Mouse (Mus musculus) MEL (cell line): ENCODE measurements at regions not wholly inside any gene's neighbourhood (a gene's known extent, or its start where the extent isn't known, plus 50 kb on each side); places are given as distances from the start of the nearest gene placed in this dataset.

ENCODE experiments used
- DNase-seq: peaks from one replicate; pipeline ENCODE4 v3.0.0; 2011; ENCODE audit warnings: low read depth, low spot score
- H3K27ac ChIP-seq: 2 replicates; pipeline ENCODE4 v1.5.1; 2012; ENCODE audit warnings: low read depth, mild to moderate bottlenecking, control low read depth, low read length, moderate library complexity; ENCODE audit not compliant: control insufficient read depth
- H3K27me3 ChIP-seq, 2 experiments: fragments of 150-350 bp in 1 of 2; sonication (generic) in 1 of 2; 2 replicates each; pipeline ENCODE4 v1.6.1; 2012; ENCODE audit warnings: low read length in 2 of 2, mild to moderate bottlenecking in 2 of 2, improper control_type of control experiment in 1 of 2, moderate library complexity in 1 of 2; ENCODE audit not compliant: insufficient read depth in 2 of 2, control insufficient read depth in 1 of 2
- H3K36me3 ChIP-seq, 2 experiments: 2 replicates each; pipeline ENCODE4 v1.6.1; 2012 to 2014; ENCODE audit warnings: low read length in 2 of 2, improper control_type of control experiment in 1 of 2, inconsistent platforms in 1 of 2, mild to moderate bottlenecking in 1 of 2; ENCODE audit not compliant: insufficient read depth in 2 of 2, control insufficient read depth in 1 of 2
- H3K4me1 ChIP-seq, 2 experiments: fragments of 150-350 bp in 1 of 2; sonication (generic) in 1 of 2; 2 replicates each; pipeline ENCODE4 v1.6.1; 2012; ENCODE audit warnings: low read length in 2 of 2, improper control_type of control experiment in 1 of 2, mild to moderate bottlenecking in 1 of 2; ENCODE audit not compliant: insufficient read depth in 2 of 2, control insufficient read depth in 1 of 2
- H3K4me3 ChIP-seq, 2 experiments: fragments of 150-350 bp in 1 of 2; sonication (generic) in 1 of 2; 2 replicates each; pipeline ENCODE4 v1.5.1; 2012; ENCODE audit warnings: low read depth in 2 of 2, low read length in 2 of 2, mild to moderate bottlenecking in 2 of 2, moderate library complexity in 2 of 2, control low read depth in 1 of 2, improper control_type of control experiment in 1 of 2; ENCODE audit not compliant: control insufficient read depth in 1 of 2, insufficient read depth in 1 of 2
- H3K79me2 ChIP-seq: 2 replicates; pipeline ENCODE4 v1.6.1; 2012; ENCODE audit warnings: mild to moderate bottlenecking, low read length, moderate library complexity; ENCODE audit not compliant: control insufficient read depth, poor library complexity, insufficient read depth
- H3K9ac ChIP-seq: 2 replicates; pipeline ENCODE4 v1.6.1; 2012; ENCODE audit warnings: low read depth, mild to moderate bottlenecking, control low read depth, low read length, moderate library complexity; ENCODE audit not compliant: control insufficient read depth, poor library complexity, severe bottlenecking
- H3K9me3 ChIP-seq: fragments of 150-350 bp; sonication (generic); replicated peaks from 2 replicates; pipeline ENCODE4 v1.6.1; 2012; ENCODE audit warnings: mild to moderate bottlenecking, low read length, improper control_type of control experiment, moderate library complexity; ENCODE audit not compliant: insufficient read depth
- CHD1 ChIP-seq: IDR thresholded peaks from 2 replicates; pipeline ENCODE4 v1.6.1; 2012; ENCODE audit warnings: low read depth, mild to moderate bottlenecking, inconsistent platforms, low read length, improper control_type of control experiment
- CTCF ChIP-seq, 3 experiments: IDR thresholded peaks in 2 of 3; conservative IDR thresholded peaks in 1 of 3; 2 replicates each; pipeline ENCODE4 v1.5.1; 2011 to 2012; ENCODE audit warnings: low read length in 3 of 3, low read depth in 2 of 3, mild to moderate bottlenecking in 2 of 3, improper control_type of control experiment in 1 of 3, inconsistent platforms in 1 of 3, mixed read lengths in 1 of 3, moderate library complexity in 1 of 3; ENCODE audit not compliant: control insufficient read depth in 1 of 3, insufficient read depth in 1 of 3, poor library complexity in 1 of 3, severe bottlenecking in 1 of 3
- E2F4 ChIP-seq: IDR thresholded peaks from 2 replicates; pipeline ENCODE4 v1.6.1; 2011; ENCODE audit warnings: low read depth, low read length, improper control_type of control experiment, borderline replicate concordance
- ETS1 ChIP-seq: IDR thresholded peaks from 2 replicates; pipeline ENCODE4 v1.6.1; 2012; ENCODE audit warnings: low read depth, mild to moderate bottlenecking, inconsistent platforms, low read length, improper control_type of control experiment, moderate library complexity
- JUND ChIP-seq: IDR thresholded peaks from 2 replicates; pipeline ENCODE4 v1.6.1; 2011; ENCODE audit warnings: low read depth, mild to moderate bottlenecking, improper control_type of control experiment, low read length
- MAFK ChIP-seq: IDR thresholded peaks from 2 replicates; pipeline ENCODE4 v1.6.1; 2011; ENCODE audit warnings: low read depth, mild to moderate bottlenecking, low read length, improper control_type of control experiment, borderline replicate concordance
- MAX ChIP-seq: IDR thresholded peaks from 2 replicates; pipeline ENCODE4 v1.6.1; 2011; ENCODE audit warnings: low read length, improper control_type of control experiment
- MAZ ChIP-seq: IDR thresholded peaks from 2 replicates; pipeline ENCODE4 v1.6.1; 2012; ENCODE audit warnings: low read depth, mild to moderate bottlenecking, inconsistent platforms, low read length, improper control_type of control experiment
- POLR2AphosphoS5 ChIP-seq: IDR thresholded peaks from 2 replicates; pipeline ENCODE4 v1.6.1; 2012; ENCODE audit warnings: low read depth, borderline replicate concordance, mild to moderate bottlenecking, inconsistent platforms, low read length, moderate library complexity, mixed read lengths
- RAD21 ChIP-seq: IDR thresholded peaks from 2 replicates; pipeline ENCODE4 v1.6.1; 2011; ENCODE audit warnings: mild to moderate bottlenecking, low read depth, low read length, improper control_type of control experiment
- SIN3A ChIP-seq: IDR thresholded peaks from 2 replicates; pipeline ENCODE4 v1.6.1; 2012; ENCODE audit warnings: low read length, improper control_type of control experiment, inconsistent platforms
- SMC3 ChIP-seq: IDR thresholded peaks from 2 replicates; pipeline ENCODE4 v1.6.1; 2011; ENCODE audit warnings: low read depth, low read length, improper control_type of control experiment
- TCF12 ChIP-seq: IDR thresholded peaks from 2 replicates; pipeline ENCODE4 v1.6.1; 2014; ENCODE audit warnings: low read depth, mild to moderate bottlenecking, inconsistent platforms, low read length, improper control_type of control experiment, moderate library complexity
- USF1 ChIP-seq: IDR thresholded peaks from 2 replicates; pipeline ENCODE4 v1.6.1; 2014; ENCODE audit warnings: low read depth, mild to moderate bottlenecking, inconsistent platforms, low read length, improper control_type of control experiment, moderate library complexity
- ZC3H11A ChIP-seq: IDR thresholded peaks from 2 replicates; pipeline ENCODE4 v1.6.1; 2012; ENCODE audit warnings: low read depth, mild to moderate bottlenecking, inconsistent platforms, low read length, improper control_type of control experiment

- Histone ChIP-seq H3K36me3 (no peaks in the 10 kb centered on the region), H3K4me3 (no peak overlapping the region), H3K9ac (no peak overlapping the region), H3K79me2 (no peaks in the 10 kb centered on the region)
- no peak for TF ChIP-seq USF1
- TF ChIP-seq E2F4, result no peak
- TF ChIP-seq MAX, result no peak
- no peak for TF ChIP-seq ETS1
- TF ChIP-seq CHD1, result no peak
- no peak for TF ChIP-seq RAD21
- TF ChIP-seq JUND, result no peak
- no peak for TF ChIP-seq MAFK
- TF ChIP-seq POLR2AphosphoS5, result no peak
- no peak for TF ChIP-seq TCF12
- TF ChIP-seq, all 39 proteins: peak for 0
- DNase-seq, result no peak
- no peaks in the 10 kb centered on the region for H3K9me3 ChIP-seq
- H3K27ac ChIP-seq, result no peak overlapping the region
- H3K4me1 ChIP-seq, result no peaks in the 10 kb centered on the region
- H3K27me3 ChIP-seq, result no peaks in the 10 kb centered on the region
These were observed 57.5 kb downstream of the Zfp648 start for GRCm38 (mm10) chr1:154258511-154258910.

- Histone ChIP-seq H3K4me1 (no peaks in the 10 kb centered on the region), H3K27ac (no peak overlapping the region), H3K4me3 (no peak overlapping the region), H3K36me3 (no peaks in the 10 kb centered on the region), H3K9me3 (no peaks in the 10 kb centered on the region), H3K9ac (no peak overlapping the region), H3K79me2 (no peaks in the 10 kb centered on the region), H3K27me3 (no peaks in the 10 kb centered on the region)
- TF ChIP-seq ETS1, result no peak
- no peak for TF ChIP-seq MAZ
- no peak for TF ChIP-seq CHD1
- no peak for DNase-seq
These were observed 59.4 kb downstream of the Zfp648 start for GRCm38 (mm10) chr1:154260393-154260792.

- H3K4me3 ChIP-seq, result no peak overlapping the region
- TF ChIP-seq CTCF (IDR thresholded peaks at IDR 0.05 in 2 of 3, conservative IDR thresholded peaks at IDR 0.05 in 1 of 3; ENCODE audit: control insufficient read depth in 1 of 3, insufficient read depth in 1 of 3, low read depth in 2 of 3, low read length in 3 of 3, poor library complexity in 1 of 3, severe bottlenecking in 1 of 3) (peak; percentile 30 to 48 (median 40)), SIN3A (no peak), SMC3 (peak; percentile 37; the same call in 1 of the 2 replicates), ZC3H11A (0 out of 2 replicates have a peak, but pooled peaks have one; percentile 28), RAD21 (peak; percentile 43)
- H3K4me1 ChIP-seq, result no peaks in the 10 kb centered on the region
- H3K27ac ChIP-seq, result no peak overlapping the region
- no peak overlapping the region for H3K9ac ChIP-seq
- H3K79me2 ChIP-seq, result no peaks in the 10 kb centered on the region
- H3K9me3 ChIP-seq, result no peaks in the 10 kb centered on the region
- no peaks in the 10 kb centered on the region for H3K36me3 ChIP-seq
- no peaks in the 10 kb centered on the region for H3K27me3 ChIP-seq
- peak; percentile 17 for DNase-seq
These were observed 80.5 kb downstream of the Zfp648 start for GRCm38 (mm10) chr1:154281438-154281837.
